Mouse (Mus musculus): ENCODE results near the gene Pstpip1. TPM values are rescaled to one million over a fixed set of nuclear protein-coding genes. Genes with fewer than 3 reads are reported as not detected.

The Pstpip1 gene
- polyA plus RNA-seq, 1 experiment from 2014 or later = 0.68 TPM

DNA sequence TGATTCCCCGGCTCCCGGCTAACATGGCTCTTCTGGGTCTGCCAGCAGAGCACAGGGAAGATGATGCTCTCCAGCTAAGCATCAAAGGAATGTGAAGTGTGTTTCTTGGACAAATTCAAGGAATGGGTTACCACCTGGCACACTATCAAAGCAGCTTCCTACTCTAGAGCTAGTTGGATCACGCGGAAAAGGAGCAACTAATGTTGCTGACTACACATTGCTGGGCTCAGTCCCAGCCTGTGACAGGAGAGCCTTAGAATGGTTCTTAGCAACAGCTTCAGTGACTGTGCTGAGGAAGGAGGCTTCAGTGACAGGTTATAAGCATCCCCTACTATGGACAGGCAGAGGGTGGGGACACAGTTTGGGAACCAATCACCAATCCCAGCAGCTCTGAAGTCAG lies 44.9 kb downstream of the Pstpip1 start:
- peaks cover 97% of the 10 kb centered on the region for H3K36me3 ChIP-seq (replicated peaks)

DNA sequence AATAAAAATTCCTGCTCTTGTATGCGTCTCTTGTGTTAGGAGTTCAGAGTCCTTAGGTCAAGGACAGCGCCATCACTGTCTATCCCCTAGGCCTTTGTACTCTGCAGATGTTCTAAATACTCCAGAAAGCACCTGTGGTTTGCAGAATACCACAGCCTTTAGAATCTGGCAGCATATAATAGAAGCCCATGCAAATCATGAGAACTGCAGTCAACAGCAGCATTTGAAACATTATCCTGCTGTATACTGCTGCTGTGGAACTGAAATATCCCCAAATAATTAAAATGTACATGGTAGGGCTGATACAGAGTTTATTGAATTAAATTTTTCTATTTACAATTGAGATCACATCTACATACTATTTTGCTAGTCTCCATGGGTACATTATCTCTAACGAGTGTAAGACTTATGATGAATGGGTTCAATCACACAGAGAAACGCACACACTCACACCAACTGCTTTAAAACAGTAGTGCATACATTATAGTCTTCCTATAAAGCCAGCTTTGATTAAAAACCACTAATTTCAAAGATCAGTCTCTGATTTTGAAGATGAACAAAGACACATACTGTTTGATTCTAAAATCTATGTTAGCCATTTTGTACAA lies 45.9 kb downstream of the Pstpip1 start:
- WGBS = 94% methylated on average over 4 of the region's 4 CpGs
- Histone ChIP-seq H3K36me3 (replicated peaks) (peaks cover 97% of the 10 kb centered on the region), H3K27me3 (ENCODE audit: poor library complexity, severe bottlenecking) (no peaks in the 10 kb centered on the region), H3K4me1 (no peaks in the 10 kb centered on the region), H3K27ac (no peak overlapping the region), H3K9me3 (no peaks in the 10 kb centered on the region), H3K4me3 (no peak overlapping the region)
- DNase-seq (ENCODE audit: extremely low spot score, low spot score) = no peak

More for the DNA sequence above, 44.9 kb downstream of the Pstpip1 start:
- 96% methylated on average over 4 of the region's 4 CpGs for WGBS
- Histone ChIP-seq H3K27ac (no peak overlapping the region), H3K4me1 (no peaks in the 10 kb centered on the region), H3K9me3 (no peaks in the 10 kb centered on the region), H3K27me3 (ENCODE audit: poor library complexity, severe bottlenecking) (no peaks in the 10 kb centered on the region), H3K4me3 (no peak overlapping the region)
- DNase-seq (ENCODE audit: extremely low spot score, low spot score) = no peak

DNA sequence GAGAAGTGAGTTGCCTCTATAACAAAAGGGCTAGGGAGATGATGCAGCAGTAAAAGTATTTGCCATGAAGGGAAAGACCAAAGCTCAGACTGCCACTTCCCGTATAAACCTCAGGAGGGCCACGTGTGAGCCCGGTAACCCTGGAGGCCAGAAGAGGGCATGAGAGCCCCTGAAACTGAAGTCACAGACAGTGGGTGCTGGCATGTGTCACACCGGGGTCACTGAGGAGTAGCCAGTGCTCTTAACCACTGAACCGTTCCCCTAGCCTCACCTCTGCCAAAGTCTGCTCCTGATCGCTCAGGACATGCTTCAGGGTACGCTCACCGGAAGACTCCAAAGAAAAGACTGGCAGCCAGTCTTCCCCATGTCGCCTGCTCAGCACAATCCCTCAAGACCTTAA lies 52.0 kb downstream of the Pstpip1 start:
- no peaks in the 10 kb centered on the region for H3K27me3 ChIP-seq (ENCODE audit: poor library complexity, severe bottlenecking)
- H3K36me3 ChIP-seq (replicated peaks) = peaks cover 97% of the 10 kb centered on the region
- 89% methylated on average over 9 of the region's 9 CpGs for WGBS
- no peak for DNase-seq (ENCODE audit: extremely low spot score, low spot score)
- H3K9me3 ChIP-seq = no peaks in the 10 kb centered on the region
- H3K4me1 ChIP-seq = no peaks in the 10 kb centered on the region
- no peak overlapping the region for H3K27ac ChIP-seq
- no peak overlapping the region for H3K4me3 ChIP-seq

DNA sequence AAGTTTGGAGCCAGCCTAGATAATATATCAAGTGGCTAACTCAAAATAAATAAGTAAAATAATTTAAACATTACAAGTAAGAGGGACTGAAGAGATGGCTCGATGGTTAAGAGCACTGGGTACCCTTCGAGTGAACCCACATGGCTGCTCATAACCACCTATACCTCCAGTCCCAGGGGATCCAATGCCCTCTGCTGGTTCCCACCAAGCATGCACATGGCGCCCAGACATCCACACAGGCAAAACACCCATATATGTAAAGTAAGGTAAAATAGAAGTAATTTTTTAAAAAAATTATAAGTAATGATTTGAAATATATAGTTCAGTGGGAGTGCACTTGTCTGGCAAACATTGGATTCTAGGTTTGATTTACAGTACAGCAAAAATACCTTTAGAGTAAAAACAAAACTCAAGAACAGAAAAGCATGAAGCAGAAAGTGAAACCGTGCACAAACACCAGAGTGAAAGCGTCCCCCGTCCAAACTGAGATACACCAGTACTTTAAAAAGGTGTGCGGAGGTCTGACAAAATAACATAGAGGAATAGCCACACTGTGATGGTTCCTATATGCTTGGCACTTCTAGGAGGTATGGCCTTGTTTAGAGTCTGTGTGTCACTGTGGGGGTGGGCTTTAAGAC lies 54.7 kb downstream of the Pstpip1 start:
- no peak overlapping the region for H3K27ac ChIP-seq
- 94% methylated on average over 7 of the region's 7 CpGs for WGBS
- H3K4me3 ChIP-seq = no peak overlapping the region
- no peaks in the 10 kb centered on the region for H3K27me3 ChIP-seq (ENCODE audit: poor library complexity, severe bottlenecking)
- H3K4me1 ChIP-seq = no peaks in the 10 kb centered on the region
- DNase-seq (ENCODE audit: extremely low spot score, low spot score) = no peak
- no peaks in the 10 kb centered on the region for H3K9me3 ChIP-seq
- H3K36me3 ChIP-seq (replicated peaks) = peaks cover 82% of the 10 kb centered on the region

DNA sequence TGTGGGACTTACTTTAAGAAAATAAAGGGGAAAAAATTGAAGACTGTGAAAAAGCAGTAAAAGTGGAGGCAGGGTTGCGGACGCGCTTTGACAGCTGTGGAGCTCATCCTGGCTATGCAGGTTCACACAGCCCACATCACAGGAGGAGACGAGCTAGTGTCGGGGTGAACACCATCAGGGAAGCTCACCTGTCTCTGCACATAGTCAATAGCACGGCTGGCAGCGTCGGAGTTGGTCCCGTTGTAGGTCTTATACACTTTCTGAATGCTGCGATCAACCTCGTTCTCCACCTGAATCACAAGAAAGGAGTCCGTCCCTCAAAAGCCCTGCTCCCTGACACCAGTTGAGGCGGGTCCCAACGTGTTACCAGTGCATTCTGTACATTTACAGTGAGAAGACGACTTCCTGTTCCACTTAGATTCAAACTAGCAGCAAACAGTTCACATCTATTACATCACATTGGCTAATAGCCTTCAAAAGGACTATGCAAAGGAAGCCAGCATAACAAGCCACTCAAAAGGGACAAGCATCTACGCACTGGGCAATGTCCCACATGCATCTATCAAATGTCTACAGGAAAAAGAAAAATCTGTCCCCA lies 56.7 kb downstream of the Pstpip1 start:
- Histone ChIP-seq H3K4me1 (no peaks in the 10 kb centered on the region), H3K27me3 (ENCODE audit: poor library complexity, severe bottlenecking) (no peaks in the 10 kb centered on the region), H3K9me3 (peaks cover 5% of the 10 kb centered on the region; the same call in 1 of the 2 replicates), H3K36me3 (replicated peaks) (peaks cover 75% of the 10 kb centered on the region), H3K4me3 (no peak overlapping the region), H3K27ac (no peak overlapping the region)
- 94% methylated on average over 16 of the region's 16 CpGs for WGBS
- DNase-seq (ENCODE audit: extremely low spot score, low spot score) = no peak

DNA sequence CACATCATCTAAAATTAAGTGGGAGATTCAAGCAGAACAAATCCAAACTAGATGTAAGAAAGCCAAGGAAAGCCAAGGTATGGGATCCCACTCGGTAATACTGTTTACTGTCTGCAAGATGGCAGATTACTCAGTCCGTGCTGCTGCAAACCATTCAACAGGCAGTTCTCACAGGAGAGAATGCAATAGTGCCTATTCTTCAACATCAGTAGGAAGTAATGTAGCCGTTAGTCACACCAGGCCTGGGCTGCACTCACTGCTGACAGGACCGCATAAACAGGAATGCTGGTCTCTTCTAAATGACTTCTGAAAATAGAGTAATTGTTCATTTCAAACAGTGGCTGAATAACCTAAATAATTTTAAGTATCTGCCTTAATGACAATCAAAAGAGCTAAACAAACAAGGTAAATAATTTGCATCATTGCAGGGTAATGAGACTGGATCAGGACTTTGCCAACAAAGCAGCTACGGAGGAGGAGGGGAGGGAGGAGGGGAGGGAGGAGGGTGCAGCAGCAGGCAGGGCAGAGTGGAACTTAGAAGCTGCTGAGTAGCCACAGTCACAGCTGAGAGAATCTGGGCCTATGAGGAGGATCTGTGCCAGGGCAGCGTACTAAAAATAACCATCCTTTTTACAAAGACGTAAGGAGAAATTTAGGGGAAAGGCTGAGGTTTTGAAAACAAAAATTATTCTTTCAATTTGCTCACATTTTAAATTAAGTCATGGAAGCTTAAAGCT lies 62.2 kb downstream of the Pstpip1 start:
- no peak overlapping the region for H3K27ac ChIP-seq
- no peak for DNase-seq (ENCODE audit: extremely low spot score, low spot score)
- peaks cover 5% of the 10 kb centered on the region; the same call in 1 of the 2 replicates for H3K9me3 ChIP-seq
- peaks cover 11% of the 10 kb centered on the region for H3K4me1 ChIP-seq
- peaks cover 35% of the 10 kb centered on the region for H3K36me3 ChIP-seq (replicated peaks)
- H3K4me3 ChIP-seq = no peak overlapping the region
- 73% methylated on average over 7 of the region's 7 CpGs for WGBS
- no peaks in the 10 kb centered on the region for H3K27me3 ChIP-seq (ENCODE audit: poor library complexity, severe bottlenecking)

DNA sequence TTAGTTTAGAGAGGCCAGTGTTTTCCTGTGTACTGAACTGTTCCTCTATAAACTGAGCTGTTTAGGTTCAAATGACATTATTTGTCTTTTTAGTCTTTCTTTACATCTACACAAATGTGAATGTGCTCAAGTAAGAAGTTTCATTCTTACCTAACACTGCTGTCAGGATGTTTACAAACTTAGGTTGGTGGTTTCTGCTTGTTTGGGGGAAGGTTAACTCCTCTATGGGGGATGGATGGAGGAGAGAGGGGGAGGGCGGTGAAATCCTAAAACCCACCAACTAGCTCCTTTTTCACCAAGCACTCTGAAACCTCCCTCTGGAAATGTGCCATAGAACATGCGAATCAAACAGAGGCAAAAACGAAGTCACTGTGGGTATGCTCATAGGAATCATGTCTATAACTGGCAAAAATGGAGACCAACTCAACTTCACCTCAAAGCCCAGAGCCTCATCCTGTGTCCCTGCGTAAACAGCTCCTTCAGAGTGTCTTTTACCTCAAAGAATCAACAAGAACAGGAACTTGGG lies 62.8 kb downstream of the Pstpip1 start:
- Histone ChIP-seq H3K27ac (no peak overlapping the region), H3K27me3 (ENCODE audit: poor library complexity, severe bottlenecking) (no peaks in the 10 kb centered on the region), H3K9me3 (peaks cover 5% of the 10 kb centered on the region; the same call in 1 of the 2 replicates), H3K4me1 (peaks cover 11% of the 10 kb centered on the region), H3K4me3 (no peak overlapping the region), H3K36me3 (replicated peaks) (peaks cover 29% of the 10 kb centered on the region)
- no peak for DNase-seq (ENCODE audit: extremely low spot score, low spot score)
- WGBS = 82% methylated on average over 4 of the region's 4 CpGs

DNA sequence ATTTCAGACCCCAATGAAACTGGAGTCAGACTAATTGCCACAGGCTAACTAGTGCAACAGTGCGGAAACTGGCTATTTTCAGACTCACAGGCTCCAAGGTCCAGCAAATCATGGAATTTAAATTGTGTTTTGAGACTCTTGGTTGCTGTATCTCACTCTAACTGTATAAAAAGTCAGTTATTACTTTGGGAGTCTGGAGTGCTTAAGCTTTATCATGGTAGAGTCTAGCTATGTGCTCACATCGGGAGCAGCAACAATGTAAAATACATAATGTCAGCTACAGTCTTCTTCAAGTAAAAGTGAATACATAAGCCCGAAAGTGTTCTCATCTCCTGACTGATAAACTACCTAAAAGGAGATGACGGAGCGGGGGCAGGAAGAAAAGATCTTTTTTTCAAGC lies 64.8 kb downstream of the Pstpip1 start:
- WGBS = 94% methylated on average over 5 of the region's 5 CpGs
- H3K27me3 ChIP-seq (ENCODE audit: poor library complexity, severe bottlenecking) = no peaks in the 10 kb centered on the region
- H3K4me3 ChIP-seq = no peak overlapping the region
- peaks cover 27% of the 10 kb centered on the region for H3K36me3 ChIP-seq (replicated peaks)
- no peak overlapping the region for H3K27ac ChIP-seq
- DNase-seq (ENCODE audit: extremely low spot score, low spot score) = no peak
- H3K4me1 ChIP-seq = peaks cover 28% of the 10 kb centered on the region
- H3K9me3 ChIP-seq = peaks cover 5% of the 10 kb centered on the region; the same call in 1 of the 2 replicates

DNA sequence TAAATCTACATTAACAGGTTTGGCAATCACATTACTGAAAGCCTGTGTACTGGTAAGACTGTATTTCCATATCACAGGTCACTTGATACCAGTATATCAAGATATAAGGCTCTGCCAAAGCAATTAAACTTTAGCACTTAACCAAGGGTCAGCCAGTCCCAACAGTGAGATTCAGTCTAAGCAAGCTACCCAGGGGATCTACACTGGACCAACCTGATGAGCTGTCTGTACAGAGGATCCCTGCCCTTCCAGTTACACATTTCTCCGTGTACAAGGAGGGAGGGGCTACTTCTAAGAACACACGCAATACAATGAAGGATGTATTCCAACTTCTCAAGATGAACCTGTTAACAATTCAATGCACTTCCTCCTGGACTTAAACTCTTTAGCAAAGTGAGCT lies 68.3 kb downstream of the Pstpip1 start:
- Histone ChIP-seq H3K36me3 (replicated peaks) (peaks cover 8% of the 10 kb centered on the region; the same call in 1 of the 2 replicates), H3K27ac (no peak overlapping the region), H3K27me3 (ENCODE audit: poor library complexity, severe bottlenecking) (0 out of 2 replicates have a peak, but pooled peaks cover 4% of the 10 kb centered on the region), H3K4me1 (peaks cover 36% of the 10 kb centered on the region), H3K4me3 (no peak overlapping the region; the same call in 1 of the 2 replicates), H3K9me3 (no peaks in the 10 kb centered on the region)
- 92% methylated on average over 2 of the region's 2 CpGs for WGBS
- DNase-seq (ENCODE audit: extremely low spot score, low spot score) = no peak

DNA sequence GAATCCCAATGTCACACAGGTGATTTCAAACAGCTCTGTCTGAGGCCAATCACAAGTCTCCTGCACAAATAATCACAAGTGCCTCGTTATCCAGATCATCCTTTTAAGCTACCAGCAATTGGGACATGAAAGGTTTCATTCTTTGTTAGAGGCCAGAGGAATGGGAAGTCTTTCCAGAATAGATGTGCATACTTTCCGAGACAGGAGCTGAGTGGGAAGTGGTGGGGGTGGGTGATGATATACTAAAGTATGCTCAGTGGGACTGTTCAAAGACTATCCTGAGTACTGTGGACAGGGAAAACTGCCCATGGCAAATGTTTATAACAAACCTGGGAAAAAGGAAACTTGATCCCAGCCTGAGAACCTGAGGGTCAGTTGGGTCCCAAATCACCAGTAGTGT lies 69.7 kb downstream of the Pstpip1 start:
- peaks cover 36% of the 10 kb centered on the region for H3K4me1 ChIP-seq
- H3K4me3 ChIP-seq = peak overlapping the region; percentile 97
- 0 out of 2 replicates have a peak, but pooled peaks cover 4% of the 10 kb centered on the region for H3K27me3 ChIP-seq (ENCODE audit: poor library complexity, severe bottlenecking)
- peaks cover 8% of the 10 kb centered on the region; the same call in 1 of the 2 replicates for H3K36me3 ChIP-seq (replicated peaks)
- DNase-seq (ENCODE audit: extremely low spot score, low spot score) = no peak
- no peaks in the 10 kb centered on the region for H3K9me3 ChIP-seq
- 6% methylated on average over 2 of the region's 2 CpGs for WGBS
- peak overlapping the region; percentile 99 for H3K27ac ChIP-seq

DNA sequence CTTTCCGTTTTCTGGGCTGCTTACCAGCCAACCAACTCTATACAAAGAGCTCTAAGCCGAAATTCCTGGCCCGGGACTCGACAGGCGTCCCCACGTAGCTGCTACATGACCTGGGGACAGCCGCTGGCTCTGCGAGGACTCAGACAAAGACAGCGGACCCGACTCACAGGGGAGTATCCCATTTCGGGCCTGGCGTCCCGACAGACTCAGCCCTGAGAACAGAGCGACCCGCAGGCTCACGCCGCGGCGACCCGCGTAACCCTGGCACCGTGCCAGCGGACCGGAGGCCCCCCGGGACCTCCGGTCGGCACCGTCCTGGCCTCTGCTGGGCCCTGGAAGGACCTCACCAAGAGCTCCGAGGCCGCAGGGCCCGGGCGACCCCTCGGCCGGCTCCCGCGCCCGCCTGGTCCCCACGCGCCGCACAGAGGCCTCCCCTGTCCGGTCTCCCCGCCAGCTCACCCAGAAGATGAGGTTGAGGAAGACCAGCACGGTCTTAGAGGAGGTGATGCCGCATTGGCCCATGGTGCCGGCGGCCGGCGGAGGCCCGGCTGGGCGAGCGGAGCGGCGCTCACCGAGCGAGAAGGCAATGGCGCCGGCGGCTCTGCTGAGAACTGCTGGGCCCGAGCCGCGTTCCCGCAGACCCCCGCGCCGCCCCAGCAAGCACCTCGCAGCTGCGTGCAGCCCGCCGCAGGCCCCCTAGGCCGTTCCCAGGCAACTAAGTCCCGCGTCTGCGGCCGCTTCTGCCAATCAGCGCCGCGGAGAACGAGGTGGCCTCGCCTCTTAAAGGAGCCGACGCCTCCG lies 70.8 kb downstream of the Pstpip1 start:
- Histone ChIP-seq H3K27me3 (ENCODE audit: poor library complexity, severe bottlenecking) (0 out of 2 replicates have a peak, but pooled peaks cover 4% of the 10 kb centered on the region), H3K27ac (peak overlapping the region; percentile 99), H3K9me3 (no peaks in the 10 kb centered on the region), H3K4me3 (peak overlapping the region; percentile 97), H3K4me1 (peaks cover 38% of the 10 kb centered on the region), H3K36me3 (replicated peaks) (peaks cover 8% of the 10 kb centered on the region; the same call in 1 of the 2 replicates)
- DNase-seq (ENCODE audit: extremely low spot score, low spot score) = peak; percentile 92
- WGBS = under 1% methylated on average over 82 of the region's 82 CpGs

DNA sequence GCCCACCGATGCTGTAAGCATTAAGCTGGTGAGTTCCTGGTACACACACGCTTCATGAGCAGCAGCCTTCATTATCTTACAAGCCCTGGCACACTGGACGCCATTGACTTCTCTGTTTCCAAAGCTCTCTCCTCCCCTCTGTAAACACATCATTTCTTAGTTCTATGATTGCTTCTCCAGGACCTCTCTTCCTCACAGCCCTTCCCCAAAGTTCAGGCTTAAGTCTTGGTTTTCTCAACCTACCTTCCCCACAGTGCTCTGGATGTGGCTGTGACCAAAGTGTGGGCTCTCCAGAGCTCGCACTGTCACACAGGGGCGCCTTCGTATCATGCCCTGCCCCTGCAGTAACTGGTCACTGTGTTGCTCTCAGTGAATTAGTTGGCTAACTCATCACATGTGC lies 75.6 kb downstream of the Pstpip1 start, which contains the start of gene Tspan3:
TSS of gene Tspan3 (minus strand) at position 101 of the 400 bp plus-strand sequence.
- 0 out of 2 replicates have a peak, but pooled peaks cover 2% of the 10 kb centered on the region for H3K9me3 ChIP-seq
- H3K36me3 ChIP-seq (replicated peaks) = no peaks in the 10 kb centered on the region
- H3K4me3 ChIP-seq = no peak within 1 kb of the TSS
- H3K27ac ChIP-seq = peak within 1 kb of the TSS; percentile 6; the same call in 1 of the 2 replicates
- WGBS = 91% methylated on average over 6 of the region's 6 CpGs
- H3K27me3 ChIP-seq (ENCODE audit: poor library complexity, severe bottlenecking) = peaks cover 8% of the 10 kb centered on the region; the same call in 1 of the 2 replicates
- peaks cover 49% of the 10 kb centered on the region for H3K4me1 ChIP-seq
- DNase-seq (ENCODE audit: extremely low spot score, low spot score) = no peak

All from forebrain, embryonic 10.5 days (tissue).